Mouse (Mus musculus): ENCODE results near the gene Mcur1. TPM values are rescaled to one million over a fixed set of nuclear protein-coding genes. Genes with fewer than 3 reads are reported as not detected.

The Mcur1 gene
- polyA plus RNA-seq, 1 experiment from 2014 or later, result 13.4 TPM

- CTCF ChIA-PET, result no interaction called here
- no peak for TF ChIP-seq CTCF (IDR thresholded peaks at IDR 0.05)
- no peak for ATAC-seq
- no peaks in the 10 kb centered on the region for H3K27me3 ChIP-seq
- in situ Hi-C loops (cut with MboI; ENCODE audit: low pct_unique_long_range_greater_than_20kb), result no loop called here
- no peak for DNase-seq (ENCODE audit: low read depth, low spot score)
- POLR2A ChIA-PET, result no interaction called here
Measured at GRCm38 (mm10) chr13:43493058-43493481, 66.9 kb downstream of the Mcur1 start.

Other genes with a start within 250 kb of the Mcur1 start
- 24.8 TPM for gene Sirt5, start 194.7 kb downstream of the Mcur1 start, polyA plus RNA-seq (2021)
- 162 TPM for gene Nol7, start 161.8 kb downstream of the Mcur1 start, polyA plus RNA-seq (2021)
- gene Ranbp9, start 78.9 kb downstream of the Mcur1 start, polyA plus RNA-seq (2021), result 68.0 TPM
- gene Rnf182, start 55.5 kb upstream of the Mcur1 start, polyA plus RNA-seq (2021), result 2.3 TPM
- not detected for gene Cd83, start 224.6 kb upstream of the Mcur1 start, polyA plus RNA-seq (2021)